Mouse (Mus musculus) stomach, embryonic 16.5 days (tissue): ENCODE data around the gene Gm21095. TPM values are rescaled to one million over a fixed set of nuclear protein-coding genes. Genes with fewer than 3 reads are reported as not detected.
"Not testable (repeated sequence)": the region's sequence is repeated elsewhere in the genome, so short reads cannot be mapped to it uniquely, and the experiment has no call there.

Source experiments
- ATAC-seq: fragments of 200-750 bp; cut with Nextera tagmentation; 2 replicates; pipeline ENCODE4 v1.8.0; 2017; ENCODE audit warnings: moderate number of reproducible peaks, moderate TSS enrichment; ENCODE audit not compliant: insufficient read depth, low FRiP score
- H3K27ac ChIP-seq: fragments of 300-500 bp; sonication (generic); 2 replicates; pipeline ENCODE4 v1.5.1; 2014; ENCODE audit warnings: low read length
- H3K27me3 ChIP-seq: fragments of 300-500 bp; sonication (generic); 2 replicates; pipeline ENCODE4 v1.6.1; 2014; ENCODE audit warnings: low read length, control low read depth, mixed read lengths; ENCODE audit not compliant: control insufficient read depth, insufficient read depth
- H3K36me3 ChIP-seq: fragments of 300-500 bp; sonication (generic); 2 replicates; pipeline ENCODE4 v1.6.1; 2014; ENCODE audit warnings: low read length; ENCODE audit not compliant: control insufficient read depth, insufficient read depth
- H3K4me1 ChIP-seq: fragments of 300-500 bp; sonication (generic); 2 replicates; pipeline ENCODE4 v1.6.1; 2014; ENCODE audit warnings: low read length, control low read depth, mixed read lengths; ENCODE audit not compliant: control insufficient read depth, insufficient read depth
- H3K4me2 ChIP-seq: fragments of 300-500 bp; sonication (generic); 2 replicates; pipeline ENCODE4 v1.6.1; 2014; ENCODE audit warnings: low read depth, low read length, mixed read lengths
- H3K4me3 ChIP-seq: fragments of 300-500 bp; sonication (generic); replicated peaks from 2 replicates; pipeline ENCODE4 v1.5.1; 2014; ENCODE audit warnings: mild to moderate bottlenecking, low read length
- H3K9ac ChIP-seq: fragments of 300-500 bp; sonication (generic); 2 replicates; pipeline ENCODE4 v1.6.1; 2014; ENCODE audit warnings: low read length
- H3K9me3 ChIP-seq: fragments of 300-500 bp; sonication (generic); replicated peaks from 2 replicates; pipeline ENCODE4 v1.6.1; 2016; ENCODE audit warnings: low read length, control low read depth; ENCODE audit not compliant: control insufficient read depth
- WGBS: fragments of 180-500 bp; shearing (Covaris S2); extraction: QIAGEN DNeasy Blood & Tissue Kit; methylation state at CpG from one replicate; pipeline ENCODE4 v1.1.7; 2014; 5-methylcytosine and 5-hydroxymethylcytosine counted together
- polyA plus RNA-seq: library from polyadenylated mRNA; unstranded; fragments of >200 nt; fragmentation: Nextera tagmentation; extraction: Ambion mirVana; gene quantifications from 2 replicates; pipeline ENCODE4 v1.2.1, GENCODE M21; 2015

Gene Gm21095
- not detected in 2 replicates for polyA plus RNA-seq

DNA sequence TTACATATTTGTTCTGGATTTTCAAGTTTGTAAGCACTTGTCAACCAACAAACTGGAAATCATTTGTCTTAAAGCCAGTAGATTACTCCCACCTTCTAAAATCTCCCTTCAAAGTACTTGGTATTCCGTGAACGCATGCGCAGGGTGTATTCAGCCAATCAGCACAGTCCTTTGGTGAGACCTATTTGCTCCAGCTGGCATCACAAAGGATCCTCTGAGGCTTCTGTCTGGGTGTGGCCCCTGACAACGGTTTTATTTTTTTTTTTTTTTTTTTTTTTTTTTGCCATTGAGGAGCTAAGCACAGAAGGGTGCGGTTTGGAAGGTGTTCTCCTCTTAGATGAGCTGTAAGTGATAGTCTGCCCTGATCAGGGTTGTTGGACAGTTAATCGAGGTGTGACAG lies at the start of gene Gm21095:
Gm21095 (plus strand) TSS at position 301 of the 400 bp plus-strand sequence.
- not testable (repeated sequence) for H3K4me3 ChIP-seq, H3K27me3 ChIP-seq, ATAC-seq, H3K9ac ChIP-seq, H3K9me3 ChIP-seq, H3K4me2 ChIP-seq, H3K4me1 ChIP-seq, H3K27ac ChIP-seq, H3K36me3 ChIP-seq
- no CpG with 5 or more reads among the region's 6 CpGs for WGBS
